Mouse (Mus musculus): Measurements from ENCODE around the gene Tmem132c.

GRCm38 (mm10) chr5:127610787-127611509, 369.3 kb downstream of the Tmem132c start:
- TF ChIP-seq CTCF (IDR thresholded peaks at IDR 0.05; ENCODE audit: low read depth) (no peak), EP300 (optimal IDR thresholded peaks at IDR 0.05) (no peak)

All from stomach, postnatal 0 days (tissue).